Mouse (Mus musculus): ENCODE results near the gene Apol8. TPM values are rescaled to one million over a fixed set of nuclear protein-coding genes. Genes with fewer than 3 reads are reported as not detected.

Apol8 gene
- total and polyA plus RNA-seq, 3 experiments, result 0.14 to 0.15 TPM; not detected in 1

- TF ChIP-seq NELFE (IDR thresholded peaks at IDR 0.05; ENCODE audit: low read depth, low read length), result no peak
- H3K27ac ChIP-seq (ENCODE audit: insufficient read depth, low read depth), result no peak overlapping the region
- H3K36me3 ChIP-seq (replicated peaks in 1 of 2; ENCODE audit: control insufficient read depth in 1 of 2, insufficient read depth in 1 of 2, low read length in 1 of 2), result peaks cover 94 to 99% of the 10 kb centered on the region in 2 experiments
- dilution Hi-C loops (cut with MboI; ENCODE audit: extremely low pct_ligation_motif_present, extremely low pct_unique_long_range_greater_than_20kb, low sequenced_read_pairs) (no loop called here), in situ Hi-C loops (cut with MboI; ENCODE audit: low pct_ligation_motif_present, low pct_unique_long_range_greater_than_20kb, low sequenced_read_pairs) (loop anchor here (10.0 kb wide), 1 partner anchor 144 kb away; no protein-coding TSS in a partner anchor)
- DNase-seq (ENCODE audit: extremely low read depth), result no peak
- H3K79me2 ChIP-seq (replicated peaks; ENCODE audit: control insufficient read depth, extremely low read depth, insufficient read depth, poor library complexity, severe bottlenecking), result no peaks in the 10 kb centered on the region
- H3K9ac ChIP-seq (ENCODE audit: insufficient read depth, low read depth), result no peak overlapping the region
- no peaks in the 10 kb centered on the region for H3K9me3 ChIP-seq (replicated peaks; ENCODE audit: low read length)
- no peaks in the 10 kb centered on the region for H3K27me3 ChIP-seq (replicated peaks)
- peaks cover 0 to 4% of the 10 kb centered on the region in 2 experiments; a peak in 1 of 4 replicates for H3K4me1 ChIP-seq (ENCODE audit: control insufficient read depth in 1 of 2, insufficient read depth in 2 of 2)
- H3K4me3 ChIP-seq (replicated peaks in 1 of 3; ENCODE audit: low read depth in 2 of 3, low read length in 2 of 3, poor library complexity in 1 of 3), result no peak overlapping the region
- H3K4me2 ChIP-seq (ENCODE audit: insufficient read depth, low read depth, poor library complexity, severe bottlenecking), result no peak overlapping the region
Observed at GRCm38 (mm10) chr15:77770942-77771341, 14.1 kb upstream of the Apol8 start.

- Histone ChIP-seq H3K36me3 (replicated peaks in 1 of 2; ENCODE audit: control insufficient read depth in 1 of 2, insufficient read depth in 1 of 2, low read length in 1 of 2) (peaks cover 94 to 99% of the 10 kb centered on the region in 2 experiments), H3K4me2 (ENCODE audit: insufficient read depth, low read depth, poor library complexity, severe bottlenecking) (no peak overlapping the region), H3K4me1 (ENCODE audit: control insufficient read depth in 1 of 2, insufficient read depth in 2 of 2) (peaks cover 0 to 4% of the 10 kb centered on the region in 2 experiments; a peak in 1 of 4 replicates), H3K9me3 (replicated peaks; ENCODE audit: low read length) (no peaks in the 10 kb centered on the region), H3K27ac (ENCODE audit: insufficient read depth, low read depth) (no peak overlapping the region), H3K9ac (ENCODE audit: insufficient read depth, low read depth) (no peak overlapping the region), H3K27me3 (replicated peaks) (no peaks in the 10 kb centered on the region), H3K79me2 (replicated peaks; ENCODE audit: control insufficient read depth, extremely low read depth, insufficient read depth, poor library complexity, severe bottlenecking) (no peaks in the 10 kb centered on the region), H3K4me3 (replicated peaks in 1 of 3; ENCODE audit: low read depth in 2 of 3, low read length in 2 of 3, poor library complexity in 1 of 3) (no peak overlapping the region)
- in situ Hi-C loops (cut with MboI; ENCODE audit: low pct_ligation_motif_present, low pct_unique_long_range_greater_than_20kb, low sequenced_read_pairs) (loop anchor here (10.0 kb wide), 1 partner anchor 144 kb away; no protein-coding TSS in a partner anchor), dilution Hi-C loops (cut with MboI; ENCODE audit: extremely low pct_ligation_motif_present, extremely low pct_unique_long_range_greater_than_20kb, low sequenced_read_pairs) (no loop called here)
- TF ChIP-seq ETS1 (conservative IDR thresholded peaks at IDR 0.05; ENCODE audit: low read depth, low read length) (no peak), MYC (IDR thresholded peaks at IDR 0.05; ENCODE audit: low read depth, low read length) (no peak), JUN (IDR thresholded peaks at IDR 0.05; ENCODE audit: insufficient read depth, low read depth, low read length) (no peak), GABPA (IDR thresholded peaks at IDR 0.05; ENCODE audit: insufficient replicate concordance, low read depth, low read length) (no peak), ZNF384 (IDR thresholded peaks at IDR 0.05; ENCODE audit: low read depth, low read length) (no peak), CHD2 (IDR thresholded peaks at IDR 0.05; ENCODE audit: low read length) (no peak), POLR2AphosphoS2 (IDR thresholded peaks at IDR 0.05; ENCODE audit: low read depth, low read length) (no peak)
- DNase-seq (ENCODE audit: extremely low read depth), result no peak
Observed at GRCm38 (mm10) chr15:77770341-77770740, 13.5 kb upstream of the Apol8 start.

- H3K79me2 ChIP-seq (replicated peaks; ENCODE audit: control insufficient read depth, extremely low read depth, insufficient read depth, poor library complexity, severe bottlenecking), result no peaks in the 10 kb centered on the region
- H3K4me2 ChIP-seq (ENCODE audit: insufficient read depth, low read depth, poor library complexity, severe bottlenecking), result no peak overlapping the region
- dilution Hi-C loops (cut with MboI; ENCODE audit: extremely low pct_ligation_motif_present, extremely low pct_unique_long_range_greater_than_20kb, low sequenced_read_pairs), result no loop called here
- in situ Hi-C loops (cut with MboI; ENCODE audit: low pct_ligation_motif_present, low pct_unique_long_range_greater_than_20kb, low sequenced_read_pairs), result no loop called here
- no peak overlapping the region for H3K9ac ChIP-seq (ENCODE audit: insufficient read depth, low read depth)
- H3K4me1 ChIP-seq (ENCODE audit: control insufficient read depth in 1 of 2, insufficient read depth in 2 of 2), result no peaks in the 10 kb centered on the region
- TF ChIP-seq MAX (IDR thresholded peaks at IDR 0.05; ENCODE audit: low read length), result no peak
- no peak for TF ChIP-seq CTCF (conservative IDR thresholded peaks at IDR 0.05 in 1 of 2, IDR thresholded peaks at IDR 0.05 in 1 of 2; ENCODE audit: low read depth in 2 of 2, low read length in 2 of 2)
- no peak for TF ChIP-seq MAZ (IDR thresholded peaks at IDR 0.05; ENCODE audit: low read depth, low read length)
- TF ChIP-seq ETS1 (conservative IDR thresholded peaks at IDR 0.05; ENCODE audit: low read depth, low read length), result no peak
- no peak for TF ChIP-seq MXI1 (IDR thresholded peaks at IDR 0.05; ENCODE audit: low read depth, low read length)
- TF ChIP-seq USF1 (IDR thresholded peaks at IDR 0.05; ENCODE audit: low read depth, low read length), result no peak
- TF ChIP-seq ZNF384 (IDR thresholded peaks at IDR 0.05; ENCODE audit: low read depth, low read length), result no peak
- H3K9me3 ChIP-seq (replicated peaks; ENCODE audit: low read length), result no peaks in the 10 kb centered on the region
- DNase-seq (ENCODE audit: extremely low read depth), result no peak
- H3K27ac ChIP-seq (ENCODE audit: insufficient read depth, low read depth), result no peak overlapping the region
- H3K36me3 ChIP-seq (replicated peaks in 1 of 2; ENCODE audit: control insufficient read depth in 1 of 2, insufficient read depth in 1 of 2, low read length in 1 of 2), result peaks cover 99% of the 10 kb centered on the region in 2 experiments
- H3K4me3 ChIP-seq (replicated peaks in 1 of 3; ENCODE audit: low read depth in 2 of 3, low read length in 2 of 3, poor library complexity in 1 of 3), result no peak overlapping the region
- no peaks in the 10 kb centered on the region for H3K27me3 ChIP-seq (replicated peaks)
Observed at GRCm38 (mm10) chr15:77766981-77767380, 10.2 kb upstream of the Apol8 start.

Data from CH12.LX (cell line).